Mouse (Mus musculus) MEL (cell line): ENCODE data around the gene Rpl36a. TPM values are rescaled to one million over a fixed set of nuclear protein-coding genes. Genes with fewer than 3 reads are reported as not detected.
A peak's percentile ranks its signal among the peaks of the same experiment; 100 is the strongest.

Source experiments
- DNase-seq: peaks from one replicate; pipeline ENCODE4 v3.0.0; 2011; ENCODE audit warnings: low read depth, low spot score
- H3K27ac ChIP-seq: 2 replicates; pipeline ENCODE4 v1.5.1; 2012; ENCODE audit warnings: low read depth, mild to moderate bottlenecking, control low read depth, low read length, moderate library complexity; ENCODE audit not compliant: control insufficient read depth
- H3K27me3 ChIP-seq, 2 experiments: fragments of 150-350 bp in 1 of 2; sonication (generic) in 1 of 2; 2 replicates each; pipeline ENCODE4 v1.6.1; 2012; ENCODE audit warnings: low read length in 2 of 2, mild to moderate bottlenecking in 2 of 2, improper control_type of control experiment in 1 of 2, moderate library complexity in 1 of 2; ENCODE audit not compliant: insufficient read depth in 2 of 2, control insufficient read depth in 1 of 2
- H3K36me3 ChIP-seq, 2 experiments: 2 replicates each; pipeline ENCODE4 v1.6.1; 2012 to 2014; ENCODE audit warnings: low read length in 2 of 2, improper control_type of control experiment in 1 of 2, inconsistent platforms in 1 of 2, mild to moderate bottlenecking in 1 of 2; ENCODE audit not compliant: insufficient read depth in 2 of 2, control insufficient read depth in 1 of 2
- H3K4me1 ChIP-seq, 2 experiments: fragments of 150-350 bp in 1 of 2; sonication (generic) in 1 of 2; 2 replicates each; pipeline ENCODE4 v1.6.1; 2012; ENCODE audit warnings: low read length in 2 of 2, improper control_type of control experiment in 1 of 2, mild to moderate bottlenecking in 1 of 2; ENCODE audit not compliant: insufficient read depth in 2 of 2, control insufficient read depth in 1 of 2
- H3K4me3 ChIP-seq, 2 experiments: fragments of 150-350 bp in 1 of 2; sonication (generic) in 1 of 2; 2 replicates each; pipeline ENCODE4 v1.5.1; 2012; ENCODE audit warnings: low read depth in 2 of 2, low read length in 2 of 2, mild to moderate bottlenecking in 2 of 2, moderate library complexity in 2 of 2, control low read depth in 1 of 2, improper control_type of control experiment in 1 of 2; ENCODE audit not compliant: control insufficient read depth in 1 of 2, insufficient read depth in 1 of 2
- H3K79me2 ChIP-seq: 2 replicates; pipeline ENCODE4 v1.6.1; 2012; ENCODE audit warnings: mild to moderate bottlenecking, low read length, moderate library complexity; ENCODE audit not compliant: control insufficient read depth, poor library complexity, insufficient read depth
- H3K9ac ChIP-seq: 2 replicates; pipeline ENCODE4 v1.6.1; 2012; ENCODE audit warnings: low read depth, mild to moderate bottlenecking, control low read depth, low read length, moderate library complexity; ENCODE audit not compliant: control insufficient read depth, poor library complexity, severe bottlenecking
- H3K9me3 ChIP-seq: fragments of 150-350 bp; sonication (generic); replicated peaks from 2 replicates; pipeline ENCODE4 v1.6.1; 2012; ENCODE audit warnings: mild to moderate bottlenecking, low read length, improper control_type of control experiment, moderate library complexity; ENCODE audit not compliant: insufficient read depth
- BHLHE40 ChIP-seq: IDR thresholded peaks from 2 replicates; pipeline ENCODE4 v1.6.1; 2012; ENCODE audit warnings: low read depth, mild to moderate bottlenecking, inconsistent platforms, low read length, improper control_type of control experiment, borderline replicate concordance
- CHD1 ChIP-seq: IDR thresholded peaks from 2 replicates; pipeline ENCODE4 v1.6.1; 2012; ENCODE audit warnings: low read depth, mild to moderate bottlenecking, inconsistent platforms, low read length, improper control_type of control experiment
- CTCF ChIP-seq, 3 experiments: IDR thresholded peaks in 2 of 3; conservative IDR thresholded peaks in 1 of 3; 2 replicates each; pipeline ENCODE4 v1.5.1; 2011 to 2012; ENCODE audit warnings: low read length in 3 of 3, low read depth in 2 of 3, mild to moderate bottlenecking in 2 of 3, improper control_type of control experiment in 1 of 3, inconsistent platforms in 1 of 3, mixed read lengths in 1 of 3, moderate library complexity in 1 of 3; ENCODE audit not compliant: control insufficient read depth in 1 of 3, insufficient read depth in 1 of 3, poor library complexity in 1 of 3, severe bottlenecking in 1 of 3
- HCFC1 ChIP-seq: IDR thresholded peaks from 2 replicates; pipeline ENCODE4 v1.6.1; 2012; ENCODE audit warnings: low read depth, mild to moderate bottlenecking, inconsistent platforms, low read length, improper control_type of control experiment, moderate library complexity
- KAT2A ChIP-seq: conservative IDR thresholded peaks from 2 replicates; pipeline ENCODE4 v1.6.1; 2012; ENCODE audit warnings: low read depth, low read length, improper control_type of control experiment, inconsistent platforms
- MAZ ChIP-seq: IDR thresholded peaks from 2 replicates; pipeline ENCODE4 v1.6.1; 2012; ENCODE audit warnings: low read depth, mild to moderate bottlenecking, inconsistent platforms, low read length, improper control_type of control experiment
- MXI1 ChIP-seq: IDR thresholded peaks from 2 replicates; pipeline ENCODE4 v1.6.1; 2011; ENCODE audit warnings: mild to moderate bottlenecking, low read depth, low read length, improper control_type of control experiment
- POLR2A ChIP-seq, 2 experiments: IDR thresholded peaks; 2 replicates each; pipeline ENCODE4 v1.6.1; 2011 to 2012; ENCODE audit warnings: low read length in 2 of 2, mild to moderate bottlenecking in 2 of 2, control low read depth in 1 of 2, improper control_type of control experiment in 1 of 2, low read depth in 1 of 2, moderate library complexity in 1 of 2; ENCODE audit not compliant: control insufficient read depth in 1 of 2, insufficient read depth in 1 of 2, poor library complexity in 1 of 2
- RAD21 ChIP-seq: IDR thresholded peaks from 2 replicates; pipeline ENCODE4 v1.6.1; 2011; ENCODE audit warnings: mild to moderate bottlenecking, low read depth, low read length, improper control_type of control experiment
- TAL1 ChIP-seq: IDR thresholded peaks from 2 replicates; pipeline ENCODE4 v1.6.1; 2012; ENCODE audit warnings: mild to moderate bottlenecking, inconsistent platforms, low read length, moderate library complexity, mixed read lengths
- UBTF ChIP-seq: IDR thresholded peaks from 2 replicates; pipeline ENCODE4 v1.6.1; 2012; ENCODE audit warnings: low read depth, mild to moderate bottlenecking, inconsistent platforms, low read length, improper control_type of control experiment, moderate library complexity, borderline replicate concordance; ENCODE audit not compliant: insufficient read depth
- USF2 ChIP-seq, 2 experiments: IDR thresholded peaks; 2 replicates each; pipeline ENCODE4 v1.6.1; 2011 to 2012; ENCODE audit warnings: improper control_type of control experiment in 2 of 2, low read length in 2 of 2, borderline replicate concordance in 1 of 2, inconsistent platforms in 1 of 2, low read depth in 1 of 2, mild to moderate bottlenecking in 1 of 2; ENCODE audit not compliant: insufficient read depth in 1 of 2
- ZC3H11A ChIP-seq: IDR thresholded peaks from 2 replicates; pipeline ENCODE4 v1.6.1; 2012; ENCODE audit warnings: low read depth, mild to moderate bottlenecking, inconsistent platforms, low read length, improper control_type of control experiment
- ZKSCAN1 ChIP-seq: IDR thresholded peaks from 2 replicates; pipeline ENCODE4 v1.6.1; 2012; ENCODE audit warnings: low read depth, mild to moderate bottlenecking, inconsistent platforms, low read length, improper control_type of control experiment, moderate library complexity
- ZNF384 ChIP-seq: IDR thresholded peaks from 2 replicates; pipeline ENCODE4 v1.6.1; 2012; ENCODE audit warnings: low read depth, mild to moderate bottlenecking, inconsistent platforms, low read length, improper control_type of control experiment
- polyA plus RNA-seq, 2 experiments: library from polyadenylated mRNA; stranded (reverse) in 1 of 2; unstranded in 1 of 2; fragments of >175 nt in 1 of 2; fragments of >200 nt in 1 of 2; gene quantifications; 2 replicates each; pipeline versions ENCODE4 v1.2.1 to v1.2.4; 2012; ENCODE audit warnings: low replicate concordance in 2 of 2, low read depth in 1 of 2; ENCODE audit not compliant: insufficient read length in 2 of 2, insufficient read depth in 1 of 2, missing spikeins in 1 of 2
- total RNA-seq: library from RNA; depleted of rRNA; stranded (reverse); fragments of 300-350 nt; gene quantifications from 2 replicates; pipeline ENCODE4 v1.2.3, GENCODE M21; 2012

Rpl36a gene
- total and polyA plus RNA-seq, 3 experiments: 1,673 to 6,935 TPM; not detected in 1

GRCm38 (mm10) chrX:134600659-134601379 lies 15.4 kb downstream of the Rpl36a start, which contains the start of the genes Gla and Hnrnph2 (continued):
- no peak for TF ChIP-seq RAD21
- peak; percentile 66 for TF ChIP-seq KAT2A
- peak; percentile 90 for TF ChIP-seq HCFC1
- peak; percentile 70 to 91; a peak in 3 of 4 replicates for TF ChIP-seq POLR2A (IDR thresholded peaks at IDR 0.05; ENCODE audit: control insufficient read depth in 1 of 2, insufficient read depth in 1 of 2, low read depth in 1 of 2, low read length in 2 of 2, poor library complexity in 1 of 2)
- TF ChIP-seq, all 39 proteins: peak for 23

- Histone ChIP-seq H3K27me3 (no peaks in the 10 kb centered on the region), H3K4me3 (peak overlapping the region; percentile 96 to 99), H3K9me3 (no peaks in the 10 kb centered on the region), H3K79me2 (peaks cover 34% of the 10 kb centered on the region), H3K9ac (peak overlapping the region; percentile 92), H3K27ac (peak overlapping the region; percentile 76), H3K36me3 (peaks cover 9 to 27% of the 10 kb centered on the region in 2 experiments), H3K4me1 (peaks cover 11 to 13% of the 10 kb centered on the region in 2 experiments)
- no peak for TF ChIP-seq ZKSCAN1
- TF ChIP-seq UBTF: no peak
- peak; percentile 0 for TF ChIP-seq MXI1
- 0 out of 4 replicates have a peak, but pooled peaks of 1 of the 2 experiments have one; percentile 11 for TF ChIP-seq USF2 (IDR thresholded peaks at IDR 0.05; ENCODE audit: borderline replicate concordance in 1 of 2, insufficient read depth in 1 of 2, low read depth in 1 of 2, low read length in 2 of 2)
- TF ChIP-seq BHLHE40: no peak
- no peak for TF ChIP-seq ZC3H11A
- TF ChIP-seq CHD1: no peak
- TF ChIP-seq CTCF (IDR thresholded peaks at IDR 0.05 in 2 of 3, conservative IDR thresholded peaks at IDR 0.05 in 1 of 3; ENCODE audit: control insufficient read depth in 1 of 3, insufficient read depth in 1 of 3, low read depth in 2 of 3, low read length in 3 of 3, poor library complexity in 1 of 3, severe bottlenecking in 1 of 3): no peak
- no peak for TF ChIP-seq TAL1
- peak; percentile 51; the same call in 1 of the 2 replicates for TF ChIP-seq ZNF384
- peak; percentile 84; the same call in 1 of the 2 replicates for TF ChIP-seq MAZ
- peak; percentile 79 for DNase-seq
Observed at GRCm38 (mm10) chrX:134601380-134602120, 16.1 kb downstream of the Rpl36a start.
